Mouse (Mus musculus): ENCODE measurements around the gene Gm20388. TPM values are rescaled to one million over a fixed set of nuclear protein-coding genes. Genes with fewer than 3 reads are reported as not detected.
"Not testable (repeated sequence)": the region's sequence is repeated elsewhere in the genome, so short reads cannot be mapped to it uniquely, and the experiment has no call there.

Gm20388 gene
- polyA plus RNA-seq, 1 experiment from 2014 or later: not detected

- H3K27ac ChIP-seq; H3K36me3 ChIP-seq; H3K9ac ChIP-seq; H3K4me3 ChIP-seq; H3K4me2 ChIP-seq; ATAC-seq (replicated peaks; ENCODE audit: insufficient number of reproducible peaks, insufficient read depth, low FRiP score, low read depth); H3K9me3 ChIP-seq (replicated peaks); H3K27me3 ChIP-seq: not testable (repeated sequence)
- peaks cover 23% of the 10 kb centered on the region for H3K4me1 ChIP-seq (replicated peaks)
- WGBS: 11% methylated on average over 5 of the region's 19 CpGs
Measured at GRCm38 (mm10) chr8:121318756-121319155, 1408.1 kb downstream of the Gm20388 start.

- no peak for ATAC-seq (replicated peaks; ENCODE audit: insufficient number of reproducible peaks, insufficient read depth, low FRiP score, low read depth)
- H3K9ac ChIP-seq: no peak overlapping the region
- peaks cover 23% of the 10 kb centered on the region for H3K4me1 ChIP-seq (replicated peaks)
- no peak overlapping the region for H3K27ac ChIP-seq
- WGBS: 41% methylated on average over 5 of the region's 5 CpGs
- H3K4me2 ChIP-seq: no peak overlapping the region
- no peaks in the 10 kb centered on the region for H3K27me3 ChIP-seq
- no peaks in the 10 kb centered on the region for H3K9me3 ChIP-seq (replicated peaks)
- H3K36me3 ChIP-seq: no peaks in the 10 kb centered on the region
- H3K4me3 ChIP-seq: no peak overlapping the region
Measured at GRCm38 (mm10) chr8:121319491-121319890, 1408.8 kb downstream of the Gm20388 start.

GRCm38 (mm10) chr8:121326164-121326910 lies 1415.7 kb downstream of the Gm20388 start:
- Histone ChIP-seq H3K4me2 (no peak overlapping the region), H3K36me3 (no peaks in the 10 kb centered on the region), H3K9me3 (replicated peaks) (no peaks in the 10 kb centered on the region), H3K27ac (0 out of 2 replicates have a peak overlapping the region, but pooled peaks have one; percentile 20), H3K9ac (no peak overlapping the region), H3K4me1 (replicated peaks) (peaks cover 12% of the 10 kb centered on the region), H3K4me3 (no peak overlapping the region), H3K27me3 (no peaks in the 10 kb centered on the region)
- 48% methylated on average over 18 of the region's 18 CpGs for WGBS
- ATAC-seq (replicated peaks; ENCODE audit: insufficient number of reproducible peaks, insufficient read depth, low FRiP score, low read depth): no peak

- H3K27me3 ChIP-seq: no peaks in the 10 kb centered on the region
- H3K4me3 ChIP-seq: no peak overlapping the region
- H3K36me3 ChIP-seq: no peaks in the 10 kb centered on the region
- peak overlapping the region; percentile 43 for H3K27ac ChIP-seq
- H3K9ac ChIP-seq: no peak overlapping the region
- WGBS: 27% methylated on average over 8 of the region's 8 CpGs
- no peak overlapping the region for H3K4me2 ChIP-seq
- peak; percentile 44; the same call in 1 of the 2 replicates for ATAC-seq (replicated peaks; ENCODE audit: insufficient number of reproducible peaks, insufficient read depth, low FRiP score, low read depth)
- peaks cover 31% of the 10 kb centered on the region for H3K4me1 ChIP-seq (replicated peaks)
- 0 out of 2 replicates have a peak, but pooled peaks cover 3% of the 10 kb centered on the region for H3K9me3 ChIP-seq (replicated peaks)
Measured at GRCm38 (mm10) chr8:121332436-121332835, 1421.8 kb downstream of the Gm20388 start.

GRCm38 (mm10) chr8:121334495-121335424 lies 1424.1 kb downstream of the Gm20388 start:
- Histone ChIP-seq H3K4me2 (no peak overlapping the region), H3K4me1 (replicated peaks) (peaks cover 31% of the 10 kb centered on the region), H3K27me3 (no peaks in the 10 kb centered on the region), H3K9ac (0 out of 2 replicates have a peak overlapping the region, but pooled peaks have one; percentile 15), H3K4me3 (no peak overlapping the region), H3K27ac (peak overlapping the region; percentile 75), H3K36me3 (no peaks in the 10 kb centered on the region), H3K9me3 (replicated peaks) (0 out of 2 replicates have a peak, but pooled peaks cover 3% of the 10 kb centered on the region)
- WGBS: 35% methylated on average over 33 of the region's 33 CpGs
- peak; percentile 56 for ATAC-seq (replicated peaks; ENCODE audit: insufficient number of reproducible peaks, insufficient read depth, low FRiP score, low read depth)

- Histone ChIP-seq H3K4me3 (no peak overlapping the region), H3K4me2 (no peak overlapping the region), H3K4me1 (replicated peaks) (peaks cover 31% of the 10 kb centered on the region), H3K9ac (no peak overlapping the region), H3K9me3 (replicated peaks) (0 out of 2 replicates have a peak, but pooled peaks cover 3% of the 10 kb centered on the region), H3K27me3 (no peaks in the 10 kb centered on the region), H3K36me3 (no peaks in the 10 kb centered on the region), H3K27ac (no peak overlapping the region)
- no peak for ATAC-seq (replicated peaks; ENCODE audit: insufficient number of reproducible peaks, insufficient read depth, low FRiP score, low read depth)
- WGBS: 96% methylated on average over 7 of the region's 7 CpGs
Measured at GRCm38 (mm10) chr8:121335684-121336083, 1425.0 kb downstream of the Gm20388 start.

- H3K9ac ChIP-seq: no peak overlapping the region
- no peak overlapping the region for H3K4me3 ChIP-seq
- H3K27ac ChIP-seq: no peak overlapping the region
- no peaks in the 10 kb centered on the region for H3K27me3 ChIP-seq
- no peaks in the 10 kb centered on the region for H3K9me3 ChIP-seq (replicated peaks)
- 39% methylated on average over 13 of the region's 13 CpGs for WGBS
- H3K4me1 ChIP-seq (replicated peaks): peaks cover 17% of the 10 kb centered on the region
- H3K4me2 ChIP-seq: no peak overlapping the region
- no peaks in the 10 kb centered on the region for H3K36me3 ChIP-seq
- ATAC-seq (replicated peaks; ENCODE audit: insufficient number of reproducible peaks, insufficient read depth, low FRiP score, low read depth): no peak
Measured at GRCm38 (mm10) chr8:121342931-121343330, 1432.3 kb downstream of the Gm20388 start.

- no peaks in the 10 kb centered on the region for H3K27me3 ChIP-seq
- peaks cover 17% of the 10 kb centered on the region for H3K4me1 ChIP-seq (replicated peaks)
- H3K36me3 ChIP-seq: no peaks in the 10 kb centered on the region
- no peak for ATAC-seq (replicated peaks; ENCODE audit: insufficient number of reproducible peaks, insufficient read depth, low FRiP score, low read depth)
- H3K9me3 ChIP-seq (replicated peaks): no peaks in the 10 kb centered on the region
- H3K9ac ChIP-seq: no peak overlapping the region
- H3K27ac ChIP-seq: no peak overlapping the region
- WGBS: 86% methylated on average over 9 of the region's 9 CpGs
- no peak overlapping the region for H3K4me3 ChIP-seq
- no peak overlapping the region for H3K4me2 ChIP-seq
Measured at GRCm38 (mm10) chr8:121344486-121344885, 1433.8 kb downstream of the Gm20388 start.

- H3K4me3 ChIP-seq: no peak overlapping the region
- H3K36me3 ChIP-seq: no peaks in the 10 kb centered on the region
- H3K4me1 ChIP-seq (replicated peaks): peaks cover 17% of the 10 kb centered on the region
- peaks cover 8% of the 10 kb centered on the region; the same call in 1 of the 2 replicates for H3K27me3 ChIP-seq
- no peak overlapping the region for H3K27ac ChIP-seq
- 76% methylated on average over 13 of the region's 13 CpGs for WGBS
- no peaks in the 10 kb centered on the region for H3K9me3 ChIP-seq (replicated peaks)
- H3K9ac ChIP-seq: no peak overlapping the region
- no peak for ATAC-seq (replicated peaks; ENCODE audit: insufficient number of reproducible peaks, insufficient read depth, low FRiP score, low read depth)
- H3K4me2 ChIP-seq: no peak overlapping the region
Measured at GRCm38 (mm10) chr8:121346175-121346574, 1435.5 kb downstream of the Gm20388 start.

- H3K27me3 ChIP-seq: peaks cover 9% of the 10 kb centered on the region; the same call in 1 of the 2 replicates
- peaks cover 17% of the 10 kb centered on the region for H3K4me1 ChIP-seq (replicated peaks)
- H3K9ac ChIP-seq: no peak overlapping the region
- no peak overlapping the region for H3K4me3 ChIP-seq
- H3K9me3 ChIP-seq (replicated peaks): no peaks in the 10 kb centered on the region
- no peak; the same call in 1 of the 2 replicates for ATAC-seq (replicated peaks; ENCODE audit: insufficient number of reproducible peaks, insufficient read depth, low FRiP score, low read depth)
- H3K4me2 ChIP-seq: no peak overlapping the region
- 35% methylated on average over 9 of the region's 9 CpGs for WGBS
- 0 out of 2 replicates have a peak overlapping the region, but pooled peaks have one; percentile 16 for H3K27ac ChIP-seq
- H3K36me3 ChIP-seq: no peaks in the 10 kb centered on the region
Measured at GRCm38 (mm10) chr8:121346862-121347261, 1436.2 kb downstream of the Gm20388 start.

GRCm38 (mm10) chr8:121348998-121349397 lies 1438.4 kb downstream of the Gm20388 start:
- no peaks in the 10 kb centered on the region for H3K36me3 ChIP-seq
- ATAC-seq (replicated peaks; ENCODE audit: insufficient number of reproducible peaks, insufficient read depth, low FRiP score, low read depth): no peak
- H3K27me3 ChIP-seq: peaks cover 9% of the 10 kb centered on the region; the same call in 1 of the 2 replicates
- no peak overlapping the region for H3K9ac ChIP-seq
- H3K9me3 ChIP-seq (replicated peaks): no peaks in the 10 kb centered on the region
- no peak overlapping the region for H3K4me3 ChIP-seq
- no peak overlapping the region for H3K4me2 ChIP-seq
- H3K4me1 ChIP-seq (replicated peaks): peaks cover 12% of the 10 kb centered on the region
- H3K27ac ChIP-seq: no peak overlapping the region
- 60% methylated on average over 4 of the region's 4 CpGs for WGBS
